Mouse (Mus musculus) adrenal gland, adult (tissue): Measurements from ENCODE around the gene Gm20388.

Source experiments
- DNase-seq, 2 experiments: peaks; one replicate each; pipeline ENCODE4 v3.0.0; 2022 to 2023; ENCODE audit warnings: low spot score in 1 of 2; ENCODE audit not compliant: inconsistent age in 2 of 2

Gm20388 gene

DNA sequence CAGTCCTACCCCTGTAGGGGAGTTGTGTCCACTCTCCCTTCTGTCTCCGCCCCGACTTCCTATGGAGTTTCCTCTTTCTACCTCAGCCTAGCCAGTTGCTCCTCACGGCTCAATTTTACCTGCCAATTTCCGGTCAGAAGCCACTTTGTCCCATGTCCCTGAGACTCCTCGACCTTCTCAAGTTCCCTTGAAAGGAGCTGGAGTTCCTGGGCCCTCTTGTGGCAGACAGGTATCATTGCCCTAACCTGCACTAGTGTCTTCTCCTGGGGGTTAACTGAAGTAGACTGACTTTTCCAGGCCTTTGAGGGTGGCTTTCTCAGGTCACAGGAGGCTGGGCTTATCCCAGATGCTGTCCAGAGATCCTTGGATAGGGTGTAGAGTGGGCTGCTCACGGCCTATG is 897.1 kb downstream of the Gm20388 start:
- DNase-seq = peak in 1 of 2 experiments; percentile 66

DNA sequence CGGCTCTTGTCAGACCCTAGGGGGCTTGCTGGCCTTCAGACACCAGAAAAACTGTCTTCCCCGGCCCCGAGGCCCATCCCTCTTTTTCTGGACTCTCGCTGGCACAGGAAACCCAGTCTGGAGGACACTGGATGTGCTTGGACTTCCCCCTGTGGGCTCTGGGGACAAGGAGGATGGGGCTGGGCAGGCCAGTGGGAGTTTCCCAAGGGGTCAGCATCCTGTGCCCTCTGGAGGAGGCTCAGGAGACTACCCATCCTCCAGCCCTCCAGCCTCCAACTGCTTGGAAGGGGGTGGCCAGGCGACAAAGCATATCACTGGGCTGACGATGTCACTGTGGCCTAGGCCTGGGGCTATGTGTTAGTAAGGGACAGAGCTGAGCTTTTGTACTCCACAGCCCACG is 898.4 kb downstream of the Gm20388 start:
- DNase-seq = peak in 1 of 2 experiments; percentile 20

DNA sequence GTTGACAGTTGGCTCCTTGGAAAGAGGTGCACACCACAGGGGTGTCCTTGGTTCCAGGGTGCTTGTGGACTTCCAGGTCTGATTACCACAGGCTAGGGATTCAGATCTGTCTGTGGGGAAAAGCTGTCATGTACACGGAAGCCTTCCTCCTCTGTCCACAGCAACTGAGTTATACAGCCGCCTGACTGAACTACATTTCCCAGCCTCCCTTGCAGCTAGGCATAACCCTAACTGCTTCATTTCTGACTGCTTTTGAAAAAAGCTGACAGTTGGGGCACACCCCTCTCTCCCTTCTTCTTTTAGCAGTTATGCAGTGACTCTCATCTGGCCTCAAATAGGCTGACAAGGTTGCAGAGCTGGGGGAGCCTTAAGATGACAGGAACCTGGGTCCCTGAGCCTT is 901.3 kb downstream of the Gm20388 start:
- no peak for DNase-seq

DNA sequence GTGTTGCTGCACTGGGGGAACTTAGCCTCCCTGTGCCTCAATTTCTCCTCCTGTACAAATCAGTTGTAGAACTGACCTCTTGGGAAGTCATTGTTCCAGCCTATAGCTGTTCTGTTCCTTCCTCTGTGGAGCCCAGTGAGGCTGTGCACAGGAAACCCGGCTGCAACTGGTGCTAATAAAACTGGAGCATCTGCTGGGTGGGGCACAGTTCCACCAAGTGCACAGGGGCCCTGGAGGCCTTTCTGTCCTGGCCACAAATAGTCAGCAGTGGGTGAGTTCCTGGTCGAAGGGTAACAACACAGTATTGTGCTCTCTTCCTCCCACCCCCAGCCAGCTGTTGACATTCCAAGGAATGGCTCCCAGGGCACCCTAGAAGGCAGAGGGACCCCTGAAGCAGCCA is 902.4 kb downstream of the Gm20388 start:
- DNase-seq = no peak

DNA sequence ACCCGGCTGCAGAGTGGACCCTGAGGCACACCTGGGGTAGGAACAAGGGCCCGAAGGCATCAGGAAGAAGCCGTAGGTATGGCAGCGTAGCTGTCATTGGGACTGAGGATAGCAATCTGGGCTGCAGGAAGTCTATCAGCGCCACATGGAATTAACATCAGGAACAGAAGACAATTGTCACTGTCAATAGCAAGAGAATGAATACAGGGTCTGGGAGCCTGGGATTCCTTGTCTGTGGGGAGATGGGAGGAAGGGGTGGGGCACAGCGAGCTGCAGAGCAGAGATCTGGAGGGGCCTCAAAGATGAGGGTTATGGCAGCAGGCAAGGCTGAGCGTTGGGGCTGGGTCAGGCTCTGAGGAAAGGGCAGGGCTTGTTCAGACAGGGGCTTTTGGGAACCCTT is 903.2 kb downstream of the Gm20388 start:
- no peak for DNase-seq

DNA sequence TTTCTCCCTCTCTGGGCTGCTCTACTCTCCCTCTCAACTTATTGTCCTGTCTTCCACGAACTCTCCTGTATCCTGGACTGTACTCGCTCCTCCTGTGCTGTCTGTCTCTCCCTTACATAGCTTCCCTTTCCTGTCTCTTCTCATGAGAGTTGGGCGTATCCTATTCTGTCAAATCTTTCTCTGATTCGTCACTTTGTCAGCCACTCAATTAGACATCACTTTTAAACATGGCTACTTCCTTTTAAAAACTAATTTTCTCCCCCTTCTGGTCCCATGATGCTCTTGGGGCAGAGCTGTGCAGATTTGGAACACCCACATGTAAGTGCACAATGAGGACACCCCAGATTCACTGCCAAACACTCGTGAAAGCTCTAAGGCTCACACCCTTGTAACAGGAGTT is 905.7 kb downstream of the Gm20388 start:
- no peak for DNase-seq

DNA sequence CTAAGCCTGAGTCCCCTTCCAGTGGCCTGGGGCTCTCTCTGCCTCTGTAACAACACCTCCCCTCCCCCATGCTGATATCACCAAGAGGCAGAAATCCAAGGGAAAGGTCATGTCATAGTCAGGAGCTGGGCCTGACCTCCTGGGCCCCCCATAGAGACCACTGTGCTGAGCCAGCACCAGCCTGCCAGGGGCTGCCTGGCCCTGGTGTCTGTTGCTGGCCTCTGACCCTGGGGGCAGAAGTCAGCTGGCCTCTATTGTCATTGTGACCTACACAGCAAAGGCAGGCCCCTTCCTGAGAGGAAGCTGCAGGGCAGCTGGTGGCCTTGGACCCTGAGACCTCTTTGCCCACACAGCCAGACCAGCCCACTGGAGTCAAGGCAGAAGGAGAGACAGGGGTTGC is 909.3 kb downstream of the Gm20388 start:
- DNase-seq = no peak

DNA sequence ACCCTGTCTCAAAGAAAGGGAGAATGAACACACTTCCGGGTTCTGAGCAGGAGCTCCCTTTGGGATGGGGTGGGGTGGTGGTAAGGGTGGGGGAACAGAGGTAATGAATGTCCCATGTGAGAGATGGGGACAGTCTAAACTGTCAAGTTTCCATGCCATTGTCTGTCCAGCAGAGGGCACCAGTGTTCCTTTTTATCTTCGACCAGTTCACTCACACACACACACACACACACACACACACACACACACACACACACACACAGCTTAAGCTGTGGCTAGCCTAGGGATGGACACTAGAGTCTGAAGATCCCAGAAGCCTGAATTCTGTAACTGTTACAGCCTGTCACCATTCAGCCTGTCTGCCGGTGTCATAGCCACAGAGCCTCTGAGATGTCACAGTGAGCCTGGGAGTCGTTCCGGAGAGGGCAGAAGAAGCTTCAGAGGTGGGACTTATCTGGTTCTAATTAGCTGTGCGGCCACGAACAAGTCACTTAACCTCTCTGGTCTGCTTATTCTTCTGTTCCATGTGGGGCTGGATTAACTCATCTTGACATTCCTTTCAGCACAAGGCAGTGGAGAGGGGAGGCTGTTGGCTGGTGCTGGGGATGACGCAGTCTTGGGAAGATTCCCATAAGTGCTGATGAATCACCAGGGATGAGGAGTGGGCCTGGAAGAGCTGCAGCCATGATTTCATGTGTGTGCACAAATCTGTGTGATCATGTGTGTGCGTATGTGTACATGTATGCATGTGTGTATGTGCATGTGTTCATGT is 910.9 kb downstream of the Gm20388 start:
- peak; percentile 50 to 83 for DNase-seq

DNA sequence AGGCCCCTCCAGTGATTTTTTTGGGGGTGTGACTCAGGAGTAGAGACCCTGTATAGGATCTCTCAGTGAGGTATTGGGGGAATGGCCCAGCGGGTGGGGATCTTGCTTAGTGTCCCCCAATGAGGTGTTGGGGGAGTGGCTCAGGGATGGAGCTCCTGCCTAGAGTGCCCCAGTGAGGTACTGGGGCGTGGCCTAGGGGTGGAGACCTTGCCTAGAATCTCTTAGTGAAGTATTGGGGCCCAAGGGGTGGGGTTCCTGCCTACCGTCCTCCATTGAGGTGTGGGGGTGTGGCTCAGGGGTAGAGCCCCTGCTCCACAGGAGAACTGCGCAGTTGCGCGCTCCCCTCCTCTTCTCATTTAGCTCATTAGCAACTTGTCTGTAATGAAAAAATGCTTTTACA is 912.7 kb downstream of the Gm20388 start:
- DNase-seq = no peak

DNA sequence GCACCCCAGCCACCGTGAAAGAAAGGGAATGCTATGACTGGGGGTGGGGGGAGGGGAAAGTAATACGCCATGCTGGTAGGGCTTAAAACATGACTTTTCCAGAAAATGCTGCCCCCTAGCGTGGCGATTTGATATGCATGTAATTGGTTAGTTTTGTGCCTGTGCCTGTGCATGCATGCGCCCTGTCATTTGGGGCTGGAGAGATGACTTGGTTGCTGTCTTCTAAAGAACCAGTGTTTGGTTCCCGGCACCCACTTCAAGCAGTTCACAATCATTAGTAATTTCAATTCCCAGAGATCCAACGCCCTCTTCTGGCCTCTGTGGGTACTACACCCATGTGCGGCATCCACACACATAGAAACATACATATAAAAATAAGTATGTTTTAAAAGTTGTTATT is 913.2 kb downstream of the Gm20388 start:
- no peak for DNase-seq

DNA sequence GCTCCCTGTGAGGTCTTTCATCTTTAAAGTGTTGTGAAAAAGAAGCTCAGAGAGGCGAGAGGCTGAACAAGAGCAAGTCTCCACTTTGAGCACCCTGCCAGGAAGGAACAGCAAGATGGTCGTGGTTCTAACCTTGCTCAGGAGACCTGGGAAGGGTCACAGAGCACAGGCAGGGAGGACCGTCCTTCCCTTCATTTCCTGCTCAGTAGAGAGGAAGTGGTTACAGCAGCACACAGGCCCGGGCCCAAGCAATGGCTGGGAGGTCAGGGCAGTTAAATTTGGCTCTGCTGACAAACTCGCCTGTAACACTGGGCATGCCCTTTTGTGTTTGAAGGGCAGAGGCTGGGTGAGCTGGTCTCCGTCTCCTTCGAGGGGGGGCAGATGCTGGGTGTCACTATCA is 914.0 kb downstream of the Gm20388 start:
- no peak for DNase-seq

DNA sequence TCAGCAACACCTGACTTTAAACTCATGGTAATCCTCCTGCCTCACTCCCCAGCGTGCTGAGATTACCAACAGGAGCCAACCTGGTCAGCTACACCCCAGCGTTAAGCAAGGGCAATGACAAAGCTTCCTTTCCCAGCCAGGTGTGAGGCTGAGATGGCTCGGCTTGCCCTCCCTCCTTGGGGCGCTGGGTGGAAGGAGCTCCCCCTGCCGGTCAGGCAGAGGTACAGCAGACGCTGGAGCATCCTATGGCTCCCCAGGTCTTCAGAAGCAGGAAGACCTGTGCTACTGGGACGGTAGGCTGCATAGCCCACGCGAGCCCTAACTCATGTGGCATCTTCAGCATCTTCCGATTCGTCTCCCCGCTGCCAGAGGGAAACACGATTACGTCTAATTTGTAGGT is 917.6 kb downstream of the Gm20388 start:
- peak; percentile 31 to 66 for DNase-seq

DNA sequence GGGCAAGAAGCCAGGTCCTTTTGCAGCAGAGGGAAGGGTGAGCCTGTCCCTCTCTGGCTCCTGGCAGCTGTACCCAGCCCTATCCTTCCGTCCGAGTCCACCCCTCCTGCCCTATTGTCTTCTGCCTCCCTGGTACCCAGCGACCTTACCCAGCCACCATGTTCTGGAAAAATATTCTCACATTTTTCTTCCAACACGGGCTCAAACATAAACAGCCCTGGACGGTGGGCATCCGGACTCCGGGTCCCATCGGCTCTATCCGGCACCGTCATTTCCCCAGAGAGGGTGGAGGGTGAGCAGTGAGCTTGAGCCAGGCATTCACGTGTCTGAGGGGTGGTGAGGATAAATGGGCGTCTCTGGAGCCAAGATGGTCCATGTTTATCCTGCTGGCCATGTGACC is 920.0 kb downstream of the Gm20388 start:
- no peak for DNase-seq

DNA sequence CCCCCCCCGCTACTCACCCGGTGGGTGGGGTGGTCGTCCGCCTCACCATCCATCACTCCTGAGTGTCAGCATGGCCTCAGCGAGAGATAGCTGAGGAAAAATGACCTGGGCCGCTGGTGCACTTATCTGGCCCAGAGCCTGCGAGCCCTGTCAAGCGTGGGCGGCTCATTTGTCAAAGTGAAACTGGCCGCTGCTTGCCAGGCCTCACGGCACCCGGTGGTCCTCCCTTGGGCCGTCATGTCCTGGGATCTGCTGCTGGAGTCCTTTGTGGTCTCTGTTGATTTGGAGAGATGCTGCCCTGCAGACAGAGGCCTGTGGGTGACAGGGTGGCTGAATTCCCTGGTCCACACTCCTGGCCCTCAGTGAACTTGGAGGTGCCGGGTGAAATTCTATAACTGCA is 921.4 kb downstream of the Gm20388 start:
- peak; percentile 52 to 62 for DNase-seq

DNA sequence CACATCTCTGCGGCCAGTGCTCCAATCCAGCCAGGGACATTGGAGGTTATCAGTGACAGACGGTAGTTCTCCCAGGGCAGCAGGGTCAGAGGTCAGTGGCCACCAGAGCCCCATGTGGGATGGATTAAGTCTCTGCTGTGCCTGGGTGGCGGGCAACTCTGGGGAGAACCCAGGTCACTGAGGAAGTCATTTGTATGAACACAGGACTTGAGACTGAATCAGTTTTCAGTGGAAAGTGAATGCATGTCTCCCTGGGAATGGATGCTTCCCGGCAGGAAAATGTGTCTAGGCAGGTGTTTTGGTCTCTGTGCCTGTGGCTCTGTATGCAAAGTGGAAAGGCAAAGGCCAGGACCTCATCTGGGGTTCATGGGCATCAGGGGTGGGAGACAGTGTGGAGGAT is 922.6 kb downstream of the Gm20388 start:
- no peak for DNase-seq

DNA sequence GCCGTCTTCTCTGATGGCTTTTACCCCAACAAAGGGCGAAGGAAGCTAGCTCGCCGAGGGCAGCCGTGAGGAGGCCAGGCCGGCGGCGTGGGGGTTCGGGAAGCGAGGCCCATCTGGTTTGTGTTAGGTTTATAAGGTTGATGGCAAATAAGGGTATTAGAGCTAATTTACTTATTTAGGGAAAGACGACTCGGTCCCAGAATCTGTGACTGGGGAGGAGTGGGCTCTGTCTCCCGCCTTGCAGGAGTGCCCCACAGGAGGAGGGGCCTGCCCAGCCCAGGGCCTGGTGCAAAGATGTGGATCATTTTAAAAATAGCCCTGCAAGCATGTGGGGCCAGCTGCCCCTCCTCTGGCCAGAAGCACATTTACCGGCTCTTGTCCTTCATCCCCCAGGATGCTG is 928.4 kb downstream of the Gm20388 start:
- DNase-seq = no peak

DNA sequence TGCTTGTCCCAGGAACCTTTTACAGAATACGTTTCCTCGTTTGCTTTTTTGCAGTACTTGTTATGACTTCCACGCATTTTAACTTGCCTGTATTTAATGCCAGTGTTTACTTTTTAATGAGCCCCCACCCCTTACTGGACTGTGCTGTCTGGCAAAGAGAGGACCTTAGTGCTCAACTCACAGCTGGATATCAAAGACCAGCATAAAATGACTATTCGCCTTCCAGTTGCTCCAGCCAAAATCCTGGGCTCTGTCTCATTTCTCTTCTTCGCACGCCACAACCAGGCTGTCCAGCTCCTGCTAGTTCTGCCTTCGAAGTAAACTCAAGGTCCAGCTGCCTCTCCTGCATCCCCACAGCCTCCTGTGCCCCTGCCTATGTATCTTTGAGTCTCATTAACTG is 932.4 kb downstream of the Gm20388 start:
- DNase-seq = no peak

DNA sequence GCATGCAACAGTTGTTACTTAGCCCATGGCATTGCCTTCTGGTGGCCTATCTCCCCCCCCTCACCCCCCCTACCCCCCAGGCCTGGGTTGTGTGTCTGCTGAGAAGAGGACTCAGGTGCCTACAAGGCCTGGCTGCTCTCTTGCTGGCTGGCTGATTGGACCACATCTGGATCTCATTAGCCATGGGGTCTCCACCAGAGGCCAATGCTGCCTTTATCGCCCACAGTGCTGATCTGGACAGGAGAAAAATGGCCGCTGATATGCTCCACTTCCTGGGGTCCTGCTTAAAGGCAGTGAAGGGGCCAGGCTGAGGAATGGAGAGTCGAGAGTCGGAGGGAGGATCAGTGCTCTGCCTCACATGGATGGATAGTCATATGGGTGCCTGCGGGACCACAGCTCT is 935.4 kb downstream of the Gm20388 start:
- no peak for DNase-seq

DNA sequence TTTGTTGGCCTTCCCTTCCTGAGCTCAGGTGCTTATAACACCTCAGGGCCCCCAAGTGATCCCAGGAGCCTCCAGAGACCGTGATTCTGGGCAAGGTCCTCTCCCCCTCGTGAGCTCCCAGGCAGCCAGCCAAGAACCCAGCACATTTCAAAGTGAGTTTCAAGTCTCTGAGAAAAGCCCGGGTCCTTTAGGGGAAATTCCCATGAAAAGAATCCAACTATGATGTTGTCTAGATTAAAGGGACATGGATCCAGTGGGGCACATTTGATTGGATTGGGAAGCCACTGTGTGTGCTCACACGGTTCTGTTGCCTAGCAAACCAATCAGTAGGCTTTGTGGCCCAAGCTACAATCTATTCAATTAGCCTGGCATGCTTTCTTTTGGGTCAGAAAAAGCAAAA is 936.6 kb downstream of the Gm20388 start:
- DNase-seq = no peak

DNA sequence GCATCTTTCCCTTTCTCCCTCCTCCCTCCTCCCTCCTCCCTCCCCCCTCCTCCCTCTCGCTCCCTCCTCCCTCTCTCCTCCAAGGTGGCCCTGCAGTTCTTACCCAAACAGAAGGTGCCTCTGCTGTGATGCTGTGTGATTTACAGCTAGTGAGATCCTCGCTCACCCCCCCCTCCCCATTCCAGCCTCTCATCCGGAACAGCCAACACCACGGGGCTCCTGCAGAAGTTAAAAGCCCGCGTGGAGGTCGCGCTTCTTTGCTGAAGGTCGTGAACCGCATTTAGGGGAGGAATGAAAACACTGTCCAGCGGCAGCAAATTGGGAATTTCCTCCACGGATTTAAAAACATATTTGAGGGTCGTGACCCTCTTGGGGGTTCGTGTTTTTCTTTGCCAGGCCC is 937.1 kb downstream of the Gm20388 start:
- no peak for DNase-seq

DNA sequence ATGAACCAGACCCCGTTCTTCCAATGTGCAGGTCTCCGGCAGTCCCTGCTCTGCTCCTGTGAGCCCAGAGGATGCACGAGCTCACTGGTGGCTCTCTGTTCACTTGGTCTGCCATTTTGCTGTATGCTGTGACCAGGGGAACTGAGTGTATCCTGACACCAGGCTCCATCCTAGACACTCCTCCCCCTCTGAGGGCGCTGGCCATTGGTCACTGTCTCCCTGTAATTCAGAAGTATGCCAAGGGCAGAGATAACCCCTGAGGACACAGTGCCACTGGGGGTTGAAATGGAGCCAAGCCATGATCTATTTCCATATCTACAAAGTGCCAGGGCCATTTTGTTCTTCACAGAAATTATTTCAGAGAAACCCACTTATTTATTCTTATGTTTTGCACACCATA is 937.8 kb downstream of the Gm20388 start:
- peak; percentile 88 for DNase-seq

DNA sequence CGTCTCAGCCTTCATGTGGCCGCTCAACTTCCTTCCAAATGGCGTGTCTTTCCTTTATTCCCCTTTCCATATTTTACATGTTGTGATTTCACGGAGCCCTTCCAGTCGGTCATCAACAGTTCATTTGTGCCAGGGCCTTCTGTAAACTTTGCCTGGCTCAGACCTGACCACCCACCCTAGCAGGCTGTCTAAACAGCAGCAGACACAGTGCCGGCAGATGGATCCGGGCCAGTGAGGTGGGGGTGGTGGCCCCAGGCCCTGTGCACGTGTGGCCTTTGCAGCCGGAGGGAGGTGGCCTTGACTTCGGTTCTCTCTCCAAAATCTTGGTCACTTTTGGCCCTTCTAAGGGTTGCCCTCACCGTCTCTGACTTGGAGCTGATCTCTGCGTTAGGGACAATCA is 940.8 kb downstream of the Gm20388 start:
- DNase-seq = no peak

DNA sequence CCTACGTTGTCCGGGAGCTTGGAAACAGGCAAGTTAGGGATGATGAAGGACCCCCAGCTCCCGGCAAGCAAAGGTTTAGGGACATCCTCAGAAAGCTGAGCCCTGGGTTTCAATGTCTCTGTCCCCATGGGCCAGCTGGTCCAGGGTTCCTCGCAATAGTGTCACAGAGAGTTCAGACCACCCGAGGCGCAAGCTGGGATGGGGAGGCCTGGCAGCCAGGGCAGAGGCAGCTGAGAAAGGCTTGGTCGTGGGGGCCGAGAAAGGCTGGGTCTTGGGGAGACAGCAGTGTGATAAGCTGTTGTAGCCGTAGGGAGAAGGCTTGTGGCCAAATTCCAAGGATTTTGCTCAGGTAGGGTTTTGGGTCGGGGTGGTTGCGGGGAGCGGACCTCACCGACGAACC is 949.2 kb downstream of the Gm20388 start:
- no peak for DNase-seq
